Mouse (Mus musculus) cerebellum, postnatal 25 days (tissue): ENCODE data around the gene Snx17.

ENCODE experiments used
- DNase-seq, 2 experiments: peaks; one replicate each; pipeline ENCODE4 v3.0.0; 2021; ENCODE audit warnings: mixed read lengths in 2 of 2

The Snx17 gene

GRCm38 (mm10) chr5:31240637-31241521, 47.9 kb downstream of the Snx17 start, which contains the start of the genes Nrbp1 and Gm9970:
Nrbp1 (plus strand) TSS chr5:31240864.
Gm9970 (minus strand) TSS chr5:31241232.
- DNase-seq: peak; percentile 97 to 99

GRCm38 (mm10) chr5:31241522-31242034, 48.6 kb downstream of the Snx17 start:
- no peak for DNase-seq

- no peak for DNase-seq
These were observed 49.2 kb downstream of the Snx17 start for GRCm38 (mm10) chr5:31242191-31242590.
